Comparison of ENCODE assay signal across 13 mouse cellular contexts in the genomic region with DNA sequence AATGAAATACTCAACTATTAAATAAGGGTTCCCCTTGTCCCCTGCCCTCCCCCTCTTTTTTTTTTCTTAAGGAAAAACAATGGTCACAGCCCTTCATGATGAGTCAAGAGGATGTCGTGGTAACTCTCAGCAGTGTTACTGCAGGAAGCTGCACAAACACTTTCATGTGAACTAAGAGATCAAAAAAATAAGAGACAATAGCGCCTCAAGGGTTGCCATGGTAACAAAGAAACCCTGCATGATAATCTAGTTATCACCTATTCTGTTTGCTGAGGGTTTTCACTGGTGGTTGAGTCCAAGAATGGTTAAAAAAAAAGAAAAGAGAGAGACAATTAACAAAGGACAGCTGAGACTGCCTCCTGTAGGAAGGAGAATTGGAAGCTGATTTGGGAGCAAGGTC. TPM values are rescaled to one million over a fixed set of nuclear protein-coding genes. Genes with fewer than 3 reads are reported as not detected.
A peak's percentile ranks its signal among the peaks of the same experiment; 100 is the strongest.
DNase-seq lines count a peak whose midpoint lies in the region; ATAC-seq and TF ChIP-seq lines count a peak whose summit lies in the region.
"Had no signal": no experiment of that assay in that cellular context is flagged by ENCODE, and none has a peak within 500 bp of the region (broad histone marks: within the 10 kb centered on the region; RNA-seq: fewer than 3 reads in every experiment).

No protein-coding gene starts in this region.

- H3K4me3 ChIP-seq in hindbrain, embryonic 10.5 days: no peak overlapping the region
- no peak overlapping the region for H3K4me3 ChIP-seq in hindbrain, embryonic 12.5 days
- no peak overlapping the region for H3K4me3 ChIP-seq in forebrain, embryonic 15.5 days
- H3K4me3 ChIP-seq in midbrain, embryonic 15.5 days: no peak overlapping the region
- H3K4me3 ChIP-seq in left cerebral cortex, adult 2 months: no peak overlapping the region
- H3K4me3 ChIP-seq: erythroblast, embryonic 14.5 days had no signal

- H3K9me3 ChIP-seq in hindbrain, embryonic 10.5 days: no peaks in the 10 kb centered on the region
- no peaks in the 10 kb centered on the region for H3K9me3 ChIP-seq in hindbrain, embryonic 12.5 days (replicated peaks)
- no peaks in the 10 kb centered on the region for H3K9me3 ChIP-seq in forebrain, embryonic 15.5 days
- H3K9me3 ChIP-seq in midbrain, embryonic 15.5 days: no peaks in the 10 kb centered on the region

- H3K9ac ChIP-seq in hindbrain, embryonic 12.5 days: no peak overlapping the region
- H3K9ac ChIP-seq in forebrain, embryonic 15.5 days (replicated peaks): no peak overlapping the region
- no peak overlapping the region for H3K9ac ChIP-seq in midbrain, embryonic 15.5 days

- ATAC-seq in hindbrain, embryonic 12.5 days (ENCODE audit: low FRiP score): no peak
- peak; percentile 36 for ATAC-seq in forebrain, embryonic 15.5 days (replicated peaks)
- ATAC-seq in midbrain, embryonic 15.5 days (replicated peaks): peak; percentile 67; the same call in 1 of the 2 replicates

- intact Hi-C loops in left cerebral cortex, adult 2 months (cut with DNase I): no loop called here

- no peak for DNase-seq in hindbrain, embryonic 10.5 days (ENCODE audit: low spot score)
- DNase-seq in Muller cell, postnatal 12 days (ENCODE audit: inconsistent ontology term): peak; percentile 57
- DNase-seq in cerebellum, adult 8-10 months: no peak
- DNase-seq in left cerebral cortex, adult 2 months (ENCODE audit: extremely low spot score in 1 of 2, low spot score in 2 of 2): no peak
- DNase-seq in adrenal gland, postnatal 10 days: no peak
- DNase-seq: heart, postnatal 36 days; left cerebral cortex, postnatal 4 days had no signal

- H3K4me2 ChIP-seq in hindbrain, embryonic 12.5 days (replicated peaks): no peak overlapping the region
- H3K4me2 ChIP-seq in forebrain, embryonic 15.5 days (replicated peaks): no peak overlapping the region
- no peak overlapping the region for H3K4me2 ChIP-seq in midbrain, embryonic 15.5 days

- H3K4me1 ChIP-seq in hindbrain, embryonic 10.5 days (replicated peaks): peaks cover 26% of the 10 kb centered on the region
- peaks cover 9% of the 10 kb centered on the region for H3K4me1 ChIP-seq in hindbrain, embryonic 12.5 days
- H3K4me1 ChIP-seq in forebrain, embryonic 15.5 days: peaks cover 17% of the 10 kb centered on the region
- H3K4me1 ChIP-seq in midbrain, embryonic 15.5 days: peaks cover 26% of the 10 kb centered on the region

- no peaks in the 10 kb centered on the region for H3K27me3 ChIP-seq in hindbrain, embryonic 10.5 days (ENCODE audit: insufficient read depth, poor library complexity, severe bottlenecking)
- H3K27me3 ChIP-seq in hindbrain, embryonic 12.5 days: no peaks in the 10 kb centered on the region
- no peaks in the 10 kb centered on the region for H3K27me3 ChIP-seq in forebrain, embryonic 15.5 days
- no peaks in the 10 kb centered on the region for H3K27me3 ChIP-seq in midbrain, embryonic 15.5 days (replicated peaks)

- WGBS in hindbrain, embryonic 10.5 days: 32% methylated on average over 2 of the region's 2 CpGs
- WGBS in hindbrain, embryonic 12.5 days: 34% methylated on average over 2 of the region's 2 CpGs
- 19% methylated on average over 2 of the region's 2 CpGs for WGBS in forebrain, embryonic 15.5 days
- 5% methylated on average over 2 of the region's 2 CpGs for WGBS in midbrain, embryonic 15.5 days

- TF ChIP-seq CTCF in left cerebral cortex, adult 2 months (IDR thresholded peaks at IDR 0.05): no peak

- H3K36me3 ChIP-seq in hindbrain, embryonic 10.5 days: no peaks in the 10 kb centered on the region
- H3K36me3 ChIP-seq in hindbrain, embryonic 12.5 days: no peaks in the 10 kb centered on the region
- no peaks in the 10 kb centered on the region for H3K36me3 ChIP-seq in forebrain, embryonic 15.5 days
- no peaks in the 10 kb centered on the region for H3K36me3 ChIP-seq in midbrain, embryonic 15.5 days (replicated peaks)
- H3K36me3 ChIP-seq: G1E had no signal

- 0 out of 2 replicates have a peak overlapping the region, but pooled peaks have one; percentile 89 for H3K27ac ChIP-seq in hindbrain, embryonic 10.5 days
- no peak overlapping the region for H3K27ac ChIP-seq in hindbrain, embryonic 12.5 days
- H3K27ac ChIP-seq in forebrain, embryonic 15.5 days (replicated peaks): no peak overlapping the region
- peak overlapping the region; percentile 28; the same call in 1 of the 2 replicates for H3K27ac ChIP-seq in midbrain, embryonic 15.5 days
- H3K27ac ChIP-seq in left cerebral cortex, adult 2 months: no peak overlapping the region
- H3K27ac ChIP-seq: macrophage had no signal

RNA-seq across cellular contexts. Expression of a gene that starts 56.5 kb away (rescaled TPM):
- polyA plus RNA-seq in hindbrain, embryonic 10.5 days (2016; fragmentation: Nextera tagmentation; extraction: Ambion mirVana): 2.5 and 2.8 TPM in 2 replicates
- polyA plus RNA-seq in hindbrain, embryonic 12.5 days (2016; fragmentation: Nextera tagmentation; extraction: Ambion mirVana): 2.8 and 3.5 TPM in 2 replicates
- polyA plus RNA-seq in forebrain, embryonic 15.5 days (2015; fragmentation: Nextera tagmentation; extraction: Ambion mirVana): 2.5 and 3.1 TPM in 2 replicates
- 3.1 and 3.4 TPM in 2 replicates for polyA plus RNA-seq in midbrain, embryonic 15.5 days (2015; fragmentation: Nextera tagmentation; extraction: Ambion mirVana)
- total RNA-seq in left cerebral cortex, adult 2 months (2021): 1 to 10 TPM; 7.0 to 7.1 TPM
- total RNA-seq in adrenal gland, postnatal 10 days (2021): 100 to 1,000 TPM; 106 to 124 TPM
- polyA plus RNA-seq: erythroblast, embryonic 14.5 days; G1E had no signal

Comparison
In these comparisons a context has a peak if more than half of its experiments do, and no peak if none do; other contexts are left out.
1. H3K27ac ChIP-seq: peak in hindbrain, embryonic 10.5 days (single experiment) and midbrain, embryonic 15.5 days (single experiment); none in hindbrain, embryonic 12.5 days (single experiment), forebrain, embryonic 15.5 days (single experiment) and left cerebral cortex, adult 2 months (single experiment).